Mouse (Mus musculus) kidney, postnatal 36 days (tissue): ENCODE data around the gene Cox11.

Source experiments
- DNase-seq, 2 experiments: peaks; one replicate each; pipeline ENCODE4 v3.0.0; 2021 to 2022; ENCODE audit warnings: mixed read lengths in 2 of 2

Gene Cox11

GRCm38 (mm10) chr11:90664345-90664986 lies 26.5 kb downstream of the Cox11 start:
- DNase-seq = no peak

GRCm38 (mm10) chr11:90665161-90665560 lies 27.2 kb downstream of the Cox11 start:
- DNase-seq = peak; percentile 17 to 23

- DNase-seq = no peak
These were observed 28.3 kb downstream of the Cox11 start for GRCm38 (mm10) chr11:90666144-90666757.

- DNase-seq = no peak
These were observed 28.9 kb downstream of the Cox11 start for GRCm38 (mm10) chr11:90666916-90667315.

GRCm38 (mm10) chr11:90667325-90667724 lies 29.4 kb downstream of the Cox11 start:
- DNase-seq = no peak

GRCm38 (mm10) chr11:90675479-90676110 lies 37.6 kb downstream of the Cox11 start:
- no peak for DNase-seq

- no peak for DNase-seq
These were observed 39.1 kb downstream of the Cox11 start for GRCm38 (mm10) chr11:90677027-90677426.

- DNase-seq = no peak
These were observed 39.9 kb downstream of the Cox11 start for GRCm38 (mm10) chr11:90677771-90678288.

- DNase-seq = no peak
These were observed 40.6 kb downstream of the Cox11 start for GRCm38 (mm10) chr11:90678582-90678981.

GRCm38 (mm10) chr11:90681171-90681570 lies 43.2 kb downstream of the Cox11 start:
- no peak for DNase-seq

GRCm38 (mm10) chr11:90684765-90685164 lies 46.8 kb downstream of the Cox11 start:
- DNase-seq = no peak

- DNase-seq = no peak
These were observed 47.2 kb downstream of the Cox11 start for GRCm38 (mm10) chr11:90685196-90685595.

GRCm38 (mm10) chr11:90686287-90687025 lies 48.5 kb downstream of the Cox11 start:
- no peak for DNase-seq

GRCm38 (mm10) chr11:90687040-90687439 lies 49.1 kb downstream of the Cox11 start:
- peak in 1 of 2 experiments; percentile 3 for DNase-seq

- DNase-seq = peak; percentile 83 to 90
These were observed 49.8 kb downstream of the Cox11 start, which contains the start of gene Tom1l1 for GRCm38 (mm10) chr11:90687460-90688416. Gene Tom1l1, minus strand, starts transcription at chr11:90688366.

GRCm38 (mm10) chr11:90690361-90690760 lies 52.4 kb downstream of the Cox11 start:
- DNase-seq = no peak

- DNase-seq = no peak
These were observed 56.2 kb downstream of the Cox11 start for GRCm38 (mm10) chr11:90694206-90694605.
